Mouse (Mus musculus) T-helper 17 cell (primary cell): ENCODE measurements around the gene Ppp2r2c.

Experiments used
- in situ Hi-C, 2 experiments: fragments of 300-600 bp; cut with MboI, MseI; formaldehyde crosslinking; loops; 1 replicate in 1 of 2; 2 replicates in 1 of 2; pipeline ENCODE4 v1.15.1; 2025; ENCODE audit warnings: high pct_unique_total_duplicates in 2 of 2

Gene Ppp2r2c

GRCm38 (mm10) chr5:36971587-36971986 lies 103.3 kb downstream of the Ppp2r2c start:
- in situ Hi-C loops, result loop anchor here in 1 of 2 experiments (10.0 kb wide), 1 partner anchor 293 kb away; no protein-coding TSS in a partner anchor

- in situ Hi-C loops, result loop anchor here in 1 of 2 experiments (10.0 kb wide), 1 partner anchor 289 kb away; no protein-coding TSS in a partner anchor
Measured at GRCm38 (mm10) chr5:36975336-36975735, 107.0 kb downstream of the Ppp2r2c start.

- in situ Hi-C loops, result loop anchor here in 1 of 2 experiments (10.0 kb wide), 1 partner anchor 287 kb away; no protein-coding TSS in a partner anchor
Measured at GRCm38 (mm10) chr5:36977809-36978208, 109.5 kb downstream of the Ppp2r2c start.

- in situ Hi-C loops, result loop anchor here in 1 of 2 experiments (10.0 kb wide), 1 partner anchor 286 kb away; no protein-coding TSS in a partner anchor
Measured at GRCm38 (mm10) chr5:36979001-36979400, 110.7 kb downstream of the Ppp2r2c start.

- in situ Hi-C loops, result loop anchor here in 1 of 2 experiments (10.0 kb wide), 1 partner anchor 285 kb away; no protein-coding TSS in a partner anchor
Measured at GRCm38 (mm10) chr5:36979631-36980030, 111.3 kb downstream of the Ppp2r2c start.

- in situ Hi-C loops, result no loop called here
Measured at GRCm38 (mm10) chr5:36982271-36982670, 114.0 kb downstream of the Ppp2r2c start.

- in situ Hi-C loops, result no loop called here
Measured at GRCm38 (mm10) chr5:36986617-36987016, 118.3 kb downstream of the Ppp2r2c start.

GRCm38 (mm10) chr5:36988124-36988780 lies 119.9 kb downstream of the Ppp2r2c start:
- in situ Hi-C loops, result no loop called here

GRCm38 (mm10) chr5:36988781-36989624 lies 120.7 kb downstream of the Ppp2r2c start, which contains the start of gene Wfs1:
Gene Wfs1, minus strand, starts transcription at chr5:36989205.
- in situ Hi-C loops, result no loop called here

- in situ Hi-C loops, result no loop called here
Measured at GRCm38 (mm10) chr5:36989625-36989977, 121.3 kb downstream of the Ppp2r2c start.

- in situ Hi-C loops, result no loop called here
Measured at GRCm38 (mm10) chr5:36990196-36990595, 121.9 kb downstream of the Ppp2r2c start.

GRCm38 (mm10) chr5:36990631-36991350 lies 122.5 kb downstream of the Ppp2r2c start:
- in situ Hi-C loops, result no loop called here

- in situ Hi-C loops, result loop anchor here in 1 of 2 experiments (5.0 kb wide), 1 partner anchor 39 kb away; no protein-coding TSS in a partner anchor
Measured at GRCm38 (mm10) chr5:36996410-36996809, 128.1 kb downstream of the Ppp2r2c start.

- in situ Hi-C loops, result loop anchor here in 1 of 2 experiments (5.0 kb wide), 1 partner anchor 41 kb away; no protein-coding TSS in a partner anchor
Measured at GRCm38 (mm10) chr5:36997996-36998395, 129.7 kb downstream of the Ppp2r2c start.

GRCm38 (mm10) chr5:37001002-37001401 lies 132.7 kb downstream of the Ppp2r2c start:
- in situ Hi-C loops, result loop anchor here in 1 of 2 experiments (10.0 kb wide), 1 partner anchor 46 kb away; no protein-coding TSS in a partner anchor

GRCm38 (mm10) chr5:37002001-37002400 lies 133.7 kb downstream of the Ppp2r2c start:
- in situ Hi-C loops, result loop anchor here in 1 of 2 experiments (10.0 kb wide), 1 partner anchor 47 kb away; no protein-coding TSS in a partner anchor
